Mouse (Mus musculus) cerebellum, postnatal 36 days (tissue): Measurements from ENCODE around the gene Elmo1.

Source experiments
- DNase-seq, 2 experiments: peaks; one replicate each; pipeline ENCODE4 v3.0.0; 2021 to 2022; ENCODE audit warnings: mixed read lengths in 2 of 2

Gene Elmo1

GRCm38 (mm10) chr13:20094916-20095700 is 4.7 kb downstream of the Elmo1 start:
- DNase-seq, result no peak

- DNase-seq, result no peak
These were observed 6.7 kb downstream of the Elmo1 start for GRCm38 (mm10) chr13:20097006-20097617.

DNA sequence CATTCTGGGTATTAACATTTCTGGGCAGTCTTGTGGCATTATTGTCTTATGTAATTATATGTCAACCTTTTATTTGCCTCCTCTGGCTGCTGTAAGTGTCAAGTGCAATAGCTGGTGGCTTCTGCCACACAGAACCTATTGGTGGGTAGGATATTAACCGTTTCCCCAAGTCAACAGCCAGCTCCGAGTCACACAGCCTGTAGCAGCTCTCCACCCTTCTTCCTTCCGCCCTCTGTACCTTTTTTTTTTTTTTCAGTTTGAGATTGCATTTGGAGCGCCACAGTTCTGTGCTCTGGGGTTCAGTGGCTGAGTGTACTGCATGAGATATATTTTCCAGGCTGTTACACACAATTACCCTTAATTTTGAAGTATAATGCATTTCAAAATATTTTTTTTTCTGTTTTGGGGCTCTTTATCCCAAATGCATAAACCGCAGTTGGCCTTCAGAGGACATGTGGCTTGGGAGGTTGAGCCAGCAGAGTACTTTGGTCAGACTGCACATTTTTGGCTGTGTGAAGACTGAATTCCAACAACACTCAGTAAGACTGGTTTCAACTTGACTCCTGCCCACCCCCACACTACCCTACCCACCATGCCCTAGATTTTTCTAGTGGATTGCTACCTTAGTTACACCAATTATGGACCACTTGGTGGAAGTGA is 7.7 kb downstream of the Elmo1 start:
- no peak for DNase-seq

DNA sequence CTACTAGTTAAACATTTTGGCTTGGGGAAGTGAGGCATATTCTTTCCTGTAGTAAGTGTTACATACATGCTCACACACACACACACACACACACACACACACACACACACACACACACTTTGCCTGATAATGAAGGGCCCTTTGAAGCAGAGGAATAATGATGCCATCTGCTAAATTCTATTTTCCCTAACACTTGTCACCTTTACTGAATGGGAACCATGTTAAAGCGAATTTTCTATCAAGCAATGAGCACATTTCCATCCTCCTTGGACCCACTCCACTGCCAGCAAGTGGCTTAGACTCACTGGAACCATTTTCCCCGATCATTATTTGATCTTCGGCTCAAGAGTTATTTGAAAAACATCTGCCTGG is 8.2 kb downstream of the Elmo1 start:
- no peak for DNase-seq

- no peak for DNase-seq
These were observed 9.2 kb downstream of the Elmo1 start for GRCm38 (mm10) chr13:20099546-20099945.

- DNase-seq, result no peak
These were observed 10.0 kb downstream of the Elmo1 start for GRCm38 (mm10) chr13:20100357-20100756.

- DNase-seq, result no peak
These were observed 11.3 kb downstream of the Elmo1 start for GRCm38 (mm10) chr13:20101691-20102090.

DNA sequence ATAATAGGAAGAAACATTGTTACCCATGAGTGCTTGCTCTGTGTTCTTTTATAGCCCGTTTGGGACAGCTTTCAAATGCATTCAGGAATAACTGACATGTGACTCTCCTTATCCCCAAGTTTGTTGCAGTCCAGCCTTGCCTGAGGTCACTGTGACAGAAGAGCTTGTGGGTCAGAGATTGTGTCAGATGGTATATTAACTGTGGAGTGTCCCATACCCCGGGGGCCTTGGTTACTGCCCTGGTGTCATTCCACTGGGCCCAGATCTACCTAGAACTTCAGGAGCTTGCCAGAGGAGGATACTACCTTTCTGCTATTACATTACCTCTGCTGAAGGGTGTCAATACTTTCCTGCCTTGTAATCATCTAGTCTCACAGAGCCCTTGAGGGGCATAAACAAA is 14.4 kb downstream of the Elmo1 start:
- no peak for DNase-seq

DNA sequence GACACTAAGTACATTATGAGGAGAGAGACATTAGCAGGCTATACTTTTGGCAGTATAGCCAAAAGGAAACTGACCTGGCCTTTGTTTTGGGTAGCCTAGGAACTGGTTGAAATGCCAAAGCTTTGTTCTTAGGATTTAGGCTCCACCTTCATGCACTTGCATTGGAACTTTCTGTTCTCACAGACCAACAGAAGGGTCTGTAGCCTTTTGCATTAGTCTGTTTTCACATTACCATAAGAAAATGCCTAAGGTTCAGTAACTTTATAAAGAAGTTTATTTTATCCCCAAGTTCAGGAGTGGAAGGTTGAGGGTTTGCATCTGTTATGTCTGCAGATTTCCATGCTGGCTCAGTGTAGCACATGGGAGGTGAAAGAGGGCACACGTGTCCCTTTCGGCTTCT is 15.6 kb downstream of the Elmo1 start:
- DNase-seq, result no peak

DNA sequence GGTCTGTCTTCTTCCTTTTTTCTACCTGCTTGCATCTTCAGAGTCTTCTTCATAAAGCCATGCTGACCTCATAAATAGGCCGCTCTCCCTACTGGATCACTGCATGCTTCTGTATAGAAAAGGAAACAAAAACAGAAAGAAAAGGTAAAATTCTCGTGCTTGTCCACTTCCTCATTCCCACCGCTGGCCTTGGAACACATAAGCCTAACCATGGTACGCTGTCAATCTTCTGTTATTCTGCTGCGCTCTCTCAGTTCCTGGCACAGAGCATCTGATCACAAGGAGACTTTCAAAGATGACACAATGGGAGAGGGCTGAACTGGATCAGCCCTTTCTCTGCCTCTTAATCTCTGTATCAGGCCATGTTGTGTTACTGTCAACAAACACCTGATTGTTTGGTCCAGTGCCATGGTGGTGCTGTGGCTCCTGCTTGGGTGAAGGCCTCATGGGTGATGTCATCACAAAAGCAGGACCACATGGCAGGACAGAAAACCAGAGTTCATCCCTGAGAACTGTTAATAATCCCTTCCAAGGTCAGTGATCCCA is 17.6 kb downstream of the Elmo1 start:
- no peak for DNase-seq

DNA sequence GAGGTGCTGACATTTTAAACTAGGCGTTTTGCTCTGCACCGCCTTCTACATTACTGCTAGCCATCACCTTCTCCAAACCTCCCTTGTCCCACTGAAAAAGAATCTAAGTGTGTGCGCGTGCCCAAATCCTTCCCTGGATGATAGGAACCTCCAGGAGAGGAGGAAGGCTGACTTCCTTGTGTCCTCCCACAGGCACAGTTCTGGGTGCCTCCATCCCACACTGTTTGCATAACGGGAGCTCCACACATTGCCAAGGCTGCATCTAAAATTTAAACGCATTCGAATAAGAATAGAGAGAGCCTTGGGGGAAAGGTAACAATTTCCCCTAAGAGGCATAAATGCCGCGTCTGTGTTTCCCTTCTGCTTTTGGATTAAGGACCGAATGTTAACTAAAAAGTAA is 18.6 kb downstream of the Elmo1 start:
- no peak for DNase-seq

- no peak for DNase-seq
These were observed 19.1 kb downstream of the Elmo1 start for GRCm38 (mm10) chr13:20109446-20109845.

- no peak for DNase-seq
These were observed 19.7 kb downstream of the Elmo1 start for GRCm38 (mm10) chr13:20109987-20110680.

- DNase-seq, result no peak
These were observed 20.9 kb downstream of the Elmo1 start for GRCm38 (mm10) chr13:20111256-20111800.

GRCm38 (mm10) chr13:20115131-20115907 is 24.9 kb downstream of the Elmo1 start:
- no peak for DNase-seq

GRCm38 (mm10) chr13:20116019-20116418 is 25.6 kb downstream of the Elmo1 start:
- no peak for DNase-seq

DNA sequence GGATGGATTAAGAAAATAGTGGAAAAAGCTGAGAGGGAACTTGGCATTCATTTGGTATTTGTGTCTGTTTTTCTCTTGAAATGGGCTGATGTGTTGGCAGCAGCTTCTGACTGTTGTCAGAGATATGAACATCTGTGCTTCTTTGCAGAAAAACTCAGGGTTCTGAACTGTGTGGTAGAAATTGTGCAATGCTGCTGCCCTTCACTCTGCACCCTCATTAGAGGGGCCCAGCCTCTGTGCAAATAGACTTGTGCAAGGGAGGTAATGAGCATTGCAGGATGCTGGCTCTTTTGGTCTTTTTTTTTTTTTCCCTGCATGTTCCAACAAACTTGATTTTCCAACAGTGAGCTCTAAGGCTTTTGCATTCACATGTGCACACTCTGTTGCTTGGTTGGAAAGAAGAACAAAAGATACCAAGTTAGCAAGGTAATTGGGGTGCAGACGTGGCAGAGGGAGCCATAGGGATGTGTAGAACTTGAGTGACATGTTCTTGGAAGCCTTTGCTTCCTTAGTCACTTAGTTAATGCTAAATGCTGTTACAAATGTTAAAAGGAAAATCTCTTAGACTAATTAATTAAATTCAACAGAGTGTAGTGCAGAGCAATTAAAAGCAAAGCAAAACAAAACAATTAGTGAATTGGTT is 26.6 kb downstream of the Elmo1 start:
- DNase-seq, result no peak

DNA sequence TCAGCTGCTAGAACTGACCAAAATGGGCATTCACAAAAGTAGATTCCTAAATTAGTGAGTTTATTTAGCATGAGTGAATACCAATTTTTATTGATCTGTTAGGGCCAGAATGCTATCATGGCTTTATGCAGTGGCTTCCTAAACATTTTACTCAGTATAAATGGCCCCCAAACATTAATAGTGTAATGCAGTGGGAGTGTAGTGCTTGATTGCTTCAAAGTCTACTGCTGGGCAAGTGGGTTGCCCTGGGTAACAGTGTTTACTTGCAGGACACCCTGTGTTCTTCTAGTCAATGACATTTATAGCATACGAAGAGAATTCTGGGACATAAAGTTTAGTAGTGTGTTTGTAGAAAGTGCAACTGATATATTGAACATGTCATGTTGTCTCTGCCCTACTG is 27.3 kb downstream of the Elmo1 start:
- no peak for DNase-seq

DNA sequence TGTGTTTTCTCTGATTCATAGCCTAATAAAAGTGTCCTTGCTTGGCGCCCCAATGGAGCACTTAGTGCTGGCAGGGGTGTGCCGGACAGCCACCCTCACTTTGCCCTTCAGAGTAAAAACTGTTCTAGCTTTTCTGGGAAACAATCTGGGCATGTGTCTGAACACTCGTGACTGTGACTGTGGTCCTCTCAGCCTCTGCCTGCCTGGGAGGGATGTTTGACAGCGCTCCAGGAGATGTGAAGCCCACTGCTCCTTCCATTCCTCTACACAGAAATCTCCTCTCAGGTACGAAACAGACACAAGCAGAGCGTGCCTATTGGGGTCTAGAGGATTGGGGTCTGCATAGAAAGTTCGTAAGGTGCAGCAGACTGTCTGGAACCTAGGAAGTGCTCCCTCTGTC is 28.5 kb downstream of the Elmo1 start:
- DNase-seq, result no peak

DNA sequence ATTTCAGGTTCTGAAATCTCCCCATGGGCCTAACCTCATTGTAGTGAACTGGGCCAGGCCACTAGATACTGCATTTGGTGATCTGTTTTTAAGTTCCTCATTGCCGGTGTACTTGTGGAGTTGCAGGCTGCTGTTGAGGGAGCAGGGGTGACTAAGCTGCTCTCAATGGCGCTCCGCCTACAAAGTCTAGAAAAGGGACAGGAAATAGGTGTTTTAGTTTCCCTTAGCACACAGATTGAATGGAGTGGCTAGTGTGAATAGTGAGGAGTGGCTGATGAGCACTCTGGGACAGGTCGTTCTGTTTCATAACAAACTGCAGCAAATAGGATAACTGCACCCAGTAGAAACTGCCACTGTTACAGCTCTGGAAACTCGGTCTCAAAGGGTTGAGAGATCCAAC is 30.3 kb downstream of the Elmo1 start:
- DNase-seq, result no peak

- no peak for DNase-seq
These were observed 31.1 kb downstream of the Elmo1 start for GRCm38 (mm10) chr13:20121385-20122043.
